Mouse (Mus musculus) thymus, adult 2 months (tissue): ENCODE results near the gene Hbb-y.

ENCODE experiments used
- CTCF ChIP-seq: fragments of 200-500 bp; IDR thresholded peaks from 2 replicates; pipeline ENCODE4 v1.5.1; 2012; ENCODE audit warnings: mild to moderate bottlenecking, control low read depth, low read length, moderate library complexity, borderline replicate concordance; ENCODE audit not compliant: control insufficient read depth, poor library complexity, insufficient read depth; ENCODE audit errors: extremely low read depth
- POLR2A ChIP-seq: fragments of 200-500 bp; IDR thresholded peaks from 2 replicates; pipeline ENCODE4 v1.6.1; 2012; ENCODE audit warnings: mild to moderate bottlenecking, low read length, control low read depth, moderate library complexity; ENCODE audit not compliant: control insufficient read depth, poor library complexity, insufficient read depth; ENCODE audit errors: extremely low read depth

DNA sequence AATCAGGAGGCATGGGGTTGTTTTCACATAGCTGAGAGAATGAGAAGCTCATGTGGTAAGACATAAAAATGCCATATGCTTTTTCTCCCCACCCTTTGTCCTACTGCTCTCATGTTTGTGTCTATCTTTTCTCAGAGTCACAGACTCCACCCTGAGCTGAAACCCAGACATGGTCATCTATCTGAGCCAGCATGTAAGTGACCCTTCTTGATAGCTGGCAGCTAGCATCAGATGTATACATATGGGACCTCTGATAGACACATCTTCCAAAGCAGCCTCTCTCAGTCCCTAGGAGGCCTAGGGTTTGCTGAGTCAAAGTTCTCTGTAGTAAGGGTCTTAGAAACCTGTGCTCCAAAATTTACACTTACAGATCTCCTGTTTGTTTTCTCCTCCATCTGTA lies 12.7 kb upstream of the Hbb-y start:
- TF ChIP-seq CTCF (no peak), POLR2A (no peak)
